Mouse (Mus musculus) ES-E14 (cell line): Measurements from ENCODE around the gene Mrpl50.

Source experiments
- HCFC1 ChIP-seq: IDR thresholded peaks from 2 replicates; pipeline ENCODE4 v1.6.1; 2012; ENCODE audit warnings: low read length, inconsistent platforms, borderline replicate concordance; ENCODE audit not compliant: insufficient read depth
- MAFK ChIP-seq: IDR thresholded peaks from 2 replicates; pipeline ENCODE4 v1.6.1; 2014; ENCODE audit warnings: mild to moderate bottlenecking, low read depth, low read length, inconsistent platforms; ENCODE audit not compliant: insufficient read depth

DNA sequence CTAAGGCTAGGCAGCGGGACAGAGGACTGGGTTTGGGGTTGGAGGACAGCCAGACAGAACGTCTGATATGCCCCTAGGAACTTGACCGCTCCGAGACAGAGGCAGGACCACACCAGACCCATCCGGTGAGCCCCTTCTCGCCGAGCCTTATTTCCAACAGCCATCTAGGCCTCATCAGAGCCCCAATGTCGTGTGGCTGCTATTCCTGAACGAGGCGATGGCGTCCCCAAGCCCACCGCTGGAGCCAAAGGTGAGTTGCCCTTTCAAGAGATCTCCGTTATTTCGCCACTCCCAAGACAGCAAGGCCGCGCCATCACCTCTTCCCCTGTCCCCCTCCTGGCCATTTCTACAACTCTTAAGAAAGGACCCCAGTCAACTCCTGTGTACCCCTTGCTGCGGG, 453 bp upstream of the Mrpl50 start:
- TF ChIP-seq MAFK (no peak), HCFC1 (no peak)
